Comparison of ENCODE assay signal across 8 mouse cellular contexts in genomic region chr1:59763164-59763768, GRCm38 (mm10). TPM values are rescaled to one million over a fixed set of nuclear protein-coding genes. Genes with fewer than 3 reads are reported as not detected.
DNase-seq lines count a peak whose midpoint lies in the region; ATAC-seq and TF ChIP-seq lines count a peak whose summit lies in the region.

Gene Bmpr2 (plus strand): TSS chr1:59763400.

- H3K4me3 ChIP-seq in lung, embryonic 14.5 days (ENCODE audit: low read depth, low read length), result peak within 1 kb of the TSS; percentile 86

- peak within 1 kb of the TSS; percentile 83 for H3K4me2 ChIP-seq in lung, embryonic 14.5 days

- TF ChIP-seq CTCF in lung, embryonic 14.5 days (IDR thresholded peaks at IDR 0.05; ENCODE audit: low read depth), result no peak

- no peaks in the 10 kb centered on the region for H3K9me3 ChIP-seq in lung, embryonic 14.5 days (ENCODE audit: low read depth, low read length)

- DNase-seq in MEL-GATA-1-ER (ENCODE audit: extremely low read depth, low read depth), result peak; percentile 46
- peak; percentile 73 for DNase-seq in cerebellum, adult 8-10 months
- DNase-seq in forelimb bud, embryonic 11.5 days (ENCODE audit: low read depth, low spot score), result peak; percentile 83
- DNase-seq in heart, postnatal 4 days, result peak; percentile 92
- DNase-seq in layer of hippocampus, adult 8-10 months (ENCODE audit: low spot score in 2 of 2), result peak; percentile 65 to 76
- peak; percentile 91 for DNase-seq in lung, embryonic 14.5 days
- DNase-seq in thymus, adult 18-20 months, result peak; percentile 72 to 74

- H3K4me1 ChIP-seq in lung, embryonic 14.5 days (ENCODE audit: insufficient read depth), result 0 out of 2 replicates have a peak, but pooled peaks cover 5% of the 10 kb centered on the region

- ATAC-seq in lung, embryonic 14.5 days (ENCODE audit: insufficient read depth), result peak; percentile 94
- ATAC-seq in neutrophil, adult 5-6 weeks (ENCODE audit: extremely low read depth, insufficient number of reproducible peaks, low FRiP score, poor library complexity, severe bottlenecking), result peak; percentile 64

- WGBS in lung, embryonic 14.5 days, result under 1% methylated on average over 64 of the region's 75 CpGs

- peak within 1 kb of the TSS; percentile 100 for H3K27ac ChIP-seq in lung, embryonic 14.5 days (ENCODE audit: low read depth)

- H3K9ac ChIP-seq in lung, embryonic 14.5 days, result peak within 1 kb of the TSS; percentile 95

- H3K36me3 ChIP-seq in lung, embryonic 14.5 days (ENCODE audit: insufficient read depth), result no peaks in the 10 kb centered on the region

- no peaks in the 10 kb centered on the region for H3K27me3 ChIP-seq in lung, embryonic 14.5 days (ENCODE audit: insufficient read depth, low read length)

RNA-seq across cellular contexts. Expression of gene Bmpr2, which starts in this region (rescaled TPM):
- 10 to 100 TPM; 53.1 TPM for total RNA-seq in heart, postnatal 4 days (2021)
- 10 to 100 TPM; 87.7 to 93.2 (median 90.8) TPM for total RNA-seq in layer of hippocampus, adult 8-10 months (2022)
- 14.4 and 14.7 TPM in 2 replicates for polyA plus RNA-seq in lung, embryonic 14.5 days (2014; fragmentation: Nextera tagmentation; extraction: Ambion mirVana)
- total RNA-seq in neutrophil, adult 5-6 weeks (2017), result 12.5 TPM in 2 replicates

Comparison
In these comparisons a context has a peak if more than half of its experiments do, and no peak if none do; other contexts are left out.
1. Peak in every context shown above with its lines: DNase-seq, ATAC-seq, H3K4me3 ChIP-seq and H3K27ac ChIP-seq.